Comparison of ENCODE assay signal across 22 mouse cellular contexts in genomic region chr16:27723445-27723844, GRCm38 (mm10).
"Had no signal": no experiment of that assay in that cellular context is flagged by ENCODE, and none has a peak within 500 bp of the region (broad histone marks: within the 10 kb centered on the region; RNA-seq: fewer than 3 reads in every experiment).

No protein-coding gene starts in this region.

- ATAC-seq: liver, postnatal 0 days; lung, postnatal 0 days; midbrain, embryonic 16.5 days had no signal

- H3K9me3 ChIP-seq: lung, embryonic 15.5 days; midbrain, embryonic 12.5 days; neural tube, embryonic 13.5 days; neural tube, embryonic 15.5 days; stomach, embryonic 15.5 days had no signal

- H3K27me3 ChIP-seq: lung, embryonic 15.5 days; megakaryocyte, embryonic 14.5 days; midbrain, embryonic 12.5 days; neural tube, embryonic 13.5 days; neural tube, embryonic 15.5 days; stomach, embryonic 15.5 days had no signal

- DNase-seq: liver, postnatal 0 days; lung, adult 2 months; lung, postnatal 14 days; lung, postnatal 36 days; midbrain, embryonic 14.5 days; retina, postnatal 1 day; right cerebral cortex, adult 18-20 months; right cerebral cortex, postnatal 14 days; thymus, adult 18-20 months; thymus, postnatal 14 days; thymus, postnatal 36 days had no signal

- H3K4me3 ChIP-seq: lung, embryonic 15.5 days; megakaryocyte, embryonic 14.5 days; midbrain, embryonic 12.5 days; myocyte; neural tube, embryonic 13.5 days; neural tube, embryonic 15.5 days; stomach, embryonic 15.5 days had no signal

- H3K4me1 ChIP-seq: lung, embryonic 15.5 days; megakaryocyte, embryonic 14.5 days; midbrain, embryonic 12.5 days; neural tube, embryonic 13.5 days; neural tube, embryonic 15.5 days; stomach, embryonic 15.5 days had no signal

- H3K4me2 ChIP-seq: lung, embryonic 15.5 days; midbrain, embryonic 12.5 days; neural tube, embryonic 13.5 days; neural tube, embryonic 15.5 days; stomach, embryonic 15.5 days had no signal

- H3K27ac ChIP-seq: lung, embryonic 15.5 days; macrophage; midbrain, embryonic 12.5 days; neural tube, embryonic 13.5 days; neural tube, embryonic 15.5 days; stomach, embryonic 15.5 days; stomach, postnatal 0 days had no signal

- H3K36me3 ChIP-seq: lung, embryonic 15.5 days; midbrain, embryonic 12.5 days; neural tube, embryonic 13.5 days; neural tube, embryonic 15.5 days; stomach, embryonic 15.5 days had no signal

- H3K9ac ChIP-seq: liver, postnatal 0 days; lung, embryonic 15.5 days; midbrain, embryonic 12.5 days; neural tube, embryonic 13.5 days; neural tube, embryonic 15.5 days; stomach, embryonic 15.5 days had no signal
